13 mouse cellular contexts compared by ENCODE assay signal in genomic region chr8:123764671-123765070, GRCm38 (mm10). TPM values are rescaled to one million over a fixed set of nuclear protein-coding genes. Genes with fewer than 3 reads are reported as not detected.
A peak's percentile ranks its signal among the peaks of the same experiment; 100 is the strongest.
DNase-seq lines count a peak whose midpoint lies in the region; TF ChIP-seq lines count a peak whose summit lies in the region.
"Had no signal": no experiment of that assay in that cellular context is flagged by ENCODE, and none has a peak within 500 bp of the region (broad histone marks: within the 10 kb centered on the region; RNA-seq: fewer than 3 reads in every experiment).

No protein-coding gene starts in this region.

- H3K4me1 ChIP-seq in MEL (ENCODE audit: control insufficient read depth in 1 of 2, insufficient read depth in 2 of 2, low read length in 2 of 2): 0 out of 4 replicates have a peak, but pooled peaks cover 0 to 5% of the 10 kb centered on the region in 2 experiments

- peak; percentile 6 for TF ChIP-seq RAD21 in MEL (IDR thresholded peaks at IDR 0.05; ENCODE audit: low read depth, low read length)

- TF ChIP-seq POLR2A in MEL (IDR thresholded peaks at IDR 0.05; ENCODE audit: control insufficient read depth in 1 of 2, insufficient read depth in 1 of 2, low read depth in 1 of 2, low read length in 2 of 2, poor library complexity in 1 of 2): no peak

- no peaks in the 10 kb centered on the region for H3K79me2 ChIP-seq in MEL (ENCODE audit: control insufficient read depth, insufficient read depth, low read length, poor library complexity)

- TF ChIP-seq CTCF in MEL (IDR thresholded peaks at IDR 0.05 in 2 of 3, conservative IDR thresholded peaks at IDR 0.05 in 1 of 3; ENCODE audit: control insufficient read depth in 1 of 3, insufficient read depth in 1 of 3, low read depth in 2 of 3, low read length in 3 of 3, poor library complexity in 1 of 3, severe bottlenecking in 1 of 3): peak in 1 of 3 experiments; percentile 22; a peak in 1 of 6 replicates

- H3K4me3 ChIP-seq in MEL (ENCODE audit: control insufficient read depth in 1 of 2, insufficient read depth in 1 of 2, low read depth in 2 of 2, low read length in 2 of 2): no peak overlapping the region
- H3K4me3 ChIP-seq: forebrain, embryonic 13.5 days; heart, embryonic 15.5 days had no signal

- no peaks in the 10 kb centered on the region for H3K36me3 ChIP-seq in MEL (ENCODE audit: control insufficient read depth in 1 of 2, insufficient read depth in 2 of 2, low read length in 2 of 2)
- H3K36me3 ChIP-seq: heart, embryonic 15.5 days had no signal

- DNase-seq in adrenal gland, adult (ENCODE audit: inconsistent age in 2 of 2, low spot score in 1 of 2): peak; percentile 55 to 67
- DNase-seq in adrenal gland, postnatal 4 days (ENCODE audit: low spot score in 2 of 2): no peak
- DNase-seq in layer of hippocampus, adult 11-12 months (ENCODE audit: low spot score): peak; percentile 58
- no peak for DNase-seq in layer of hippocampus, adult 18-20 months (ENCODE audit: low spot score in 2 of 2)
- no peak for DNase-seq in MEL (ENCODE audit: low read depth, low spot score)
- DNase-seq in embryo, embryonic 9.5 days (ENCODE audit: extremely low spot score): peak; percentile 32
- DNase-seq in right cerebral cortex, postnatal 36 days (ENCODE audit: low spot score in 2 of 2): no peak
- no peak for DNase-seq in spleen, postnatal 4 days (ENCODE audit: low spot score in 2 of 2)
- DNase-seq: adrenal gland, adult 8-10 months; lung, postnatal 36 days; thymus, adult 2 months had no signal

- no peak overlapping the region for H3K27ac ChIP-seq in MEL (ENCODE audit: control insufficient read depth, low read depth, low read length)
- H3K27ac ChIP-seq: forebrain, embryonic 13.5 days; heart, embryonic 15.5 days had no signal

- H3K9me3 ChIP-seq in MEL (replicated peaks; ENCODE audit: insufficient read depth, low read length): no peaks in the 10 kb centered on the region
- H3K9me3 ChIP-seq: forebrain, embryonic 13.5 days; heart, embryonic 15.5 days had no signal

- no peak overlapping the region for H3K9ac ChIP-seq in MEL (ENCODE audit: control insufficient read depth, low read depth, low read length, poor library complexity, severe bottlenecking)
- H3K9ac ChIP-seq: forebrain, embryonic 13.5 days; heart, embryonic 15.5 days had no signal

- H3K27me3 ChIP-seq in MEL (ENCODE audit: control insufficient read depth in 1 of 2, insufficient read depth in 2 of 2, low read length in 2 of 2): no peaks in the 10 kb centered on the region

- TF ChIP-seq EP300 in MEL (IDR thresholded peaks at IDR 0.05; ENCODE audit: low read depth in 1 of 2, low read length in 2 of 2): no peak

TF ChIP-seq in MEL, 35 proteins besides CTCF, POLR2A, EP300 and RAD21:
- TF ChIP-seq BHLHE40 (IDR thresholded peaks at IDR 0.05; ENCODE audit: borderline replicate concordance, low read depth, low read length) (no peak), SMC3 (IDR thresholded peaks at IDR 0.05; ENCODE audit: low read depth, low read length) (peak; percentile 24; the same call in 1 of the 2 replicates)

RNA-seq across cellular contexts. Expression of gene Rab4a, which starts 41.1 kb away (rescaled TPM):
- 10 to 100 TPM; 29.5 to 30.9 TPM for total RNA-seq in adrenal gland, postnatal 4 days (2021)
- total RNA-seq in layer of hippocampus, adult 18-20 months (2021): 10 to 100 TPM; 42.6 to 44.8 TPM
- 22.2 and 23.1 TPM in 2 replicates for total RNA-seq in MEL (2012; rRNA removed)
- 10 to 100 TPM in 1 of 2 experiments, not detected in 1; 44.6 TPM for polyA plus RNA-seq in MEL (2012; ENCODE audit: insufficient read depth in 1 of 2, insufficient read length in 2 of 2, low read depth in 1 of 2, low replicate concordance in 2 of 2, missing spikeins in 1 of 2)

Comparison
In these comparisons a context has a peak if more than half of its experiments do, and no peak if none do; other contexts are left out.
1. DNase-seq: peak in adrenal gland, adult (2 of 2), layer of hippocampus, adult 11-12 months (single experiment) and embryo, embryonic 9.5 days (single experiment); none in adrenal gland, postnatal 4 days (0 of 2), layer of hippocampus, adult 18-20 months (0 of 2), MEL (single experiment), right cerebral cortex, postnatal 36 days (0 of 2) and spleen, postnatal 4 days (0 of 2).